Mouse (Mus musculus) forebrain, embryonic 12.5 days (tissue): ENCODE measurements around the gene Gm13889. TPM values are rescaled to one million over a fixed set of nuclear protein-coding genes. Genes with fewer than 3 reads are reported as not detected.
A peak's percentile ranks its signal among the peaks of the same experiment; 100 is the strongest.

Source experiments
- ATAC-seq: fragments of 200-750 bp; cut with Nextera tagmentation; 2 replicates; pipeline ENCODE4 v1.8.0; 2017; ENCODE audit warnings: moderate TSS enrichment; ENCODE audit not compliant: low FRiP score
- H3K27ac ChIP-seq: fragments of 300-500 bp; sonication (generic); 2 replicates; pipeline ENCODE4 v1.5.1; 2016; ENCODE audit warnings: mild to moderate bottlenecking
- H3K27me3 ChIP-seq: fragments of 300-500 bp; sonication (generic); 2 replicates; pipeline ENCODE4 v1.6.1; 2016; ENCODE audit warnings: mild to moderate bottlenecking
- H3K36me3 ChIP-seq: fragments of 300-500 bp; sonication (generic); replicated peaks from 2 replicates; pipeline ENCODE4 v1.6.1; 2016; ENCODE audit warnings: mild to moderate bottlenecking
- H3K4me1 ChIP-seq: fragments of 300-500 bp; sonication (generic); 2 replicates; pipeline ENCODE4 v1.6.1; 2016
- H3K4me2 ChIP-seq: fragments of 300-500 bp; sonication (generic); 2 replicates; pipeline ENCODE4 v1.6.1; 2016; ENCODE audit warnings: mild to moderate bottlenecking, moderate library complexity
- H3K4me3 ChIP-seq: fragments of 300-500 bp; sonication (generic); replicated peaks from 2 replicates; pipeline ENCODE4 v1.5.1; 2016; ENCODE audit warnings: mild to moderate bottlenecking
- H3K9ac ChIP-seq: fragments of 300-500 bp; sonication (generic); 2 replicates; pipeline ENCODE4 v1.6.1; 2016; ENCODE audit warnings: mild to moderate bottlenecking
- H3K9me3 ChIP-seq: fragments of 300-500 bp; sonication (generic); 2 replicates; pipeline ENCODE4 v1.6.1; 2016
- WGBS: fragments of 180-500 bp; shearing (Covaris S2); methylation state at CpG from one replicate; pipeline ENCODE4 v1.1.7; 2016; 5-methylcytosine and 5-hydroxymethylcytosine counted together
- polyA plus RNA-seq: library from polyadenylated mRNA; unstranded; fragments of >200 nt; fragmentation: Nextera tagmentation; extraction: Ambion mirVana; gene quantifications from 2 replicates; pipeline ENCODE4 v1.2.1, GENCODE M21; 2016

The Gm13889 gene
- 22.1 and 25.3 TPM in 2 replicates for polyA plus RNA-seq

- H3K4me3 ChIP-seq = peak within 1 kb of the TSS; percentile 83
- H3K4me2 ChIP-seq = peak within 1 kb of the TSS; percentile 95
- no peaks in the 10 kb centered on the region for H3K9me3 ChIP-seq
- H3K36me3 ChIP-seq = no peaks in the 10 kb centered on the region
- 2% methylated on average over 55 of the region's 62 CpGs for WGBS
- peaks cover 42% of the 10 kb centered on the region for H3K4me1 ChIP-seq
- ATAC-seq = peak; percentile 79
- peak within 1 kb of the TSS; percentile 90 for H3K9ac ChIP-seq
- H3K27me3 ChIP-seq = peaks cover 37% of the 10 kb centered on the region
- peak within 1 kb of the TSS; percentile 94 for H3K27ac ChIP-seq
These were observed at the start of gene Gm13889 for GRCm38 (mm10) chr2:93956908-93957784. Gm13889 (minus strand) TSS chr2:93957201.

GRCm38 (mm10) chr2:94002331-94002730, 45.3 kb upstream of the Gm13889 start:
- H3K9me3 ChIP-seq = no peaks in the 10 kb centered on the region
- ATAC-seq = peak; percentile 70; the same call in 1 of the 2 replicates
- H3K27me3 ChIP-seq = no peaks in the 10 kb centered on the region
- H3K9ac ChIP-seq = no peak overlapping the region
- WGBS = 1% methylated on average over 2 of the region's 2 CpGs
- H3K36me3 ChIP-seq = peaks cover 64% of the 10 kb centered on the region
- no peak overlapping the region for H3K4me3 ChIP-seq
- H3K4me1 ChIP-seq = no peaks in the 10 kb centered on the region
- H3K4me2 ChIP-seq = no peak overlapping the region
- H3K27ac ChIP-seq = no peak overlapping the region

- Histone ChIP-seq H3K27ac (0 out of 2 replicates have a peak overlapping the region, but pooled peaks have one; percentile 16), H3K4me3 (no peak overlapping the region), H3K9ac (no peak overlapping the region), H3K27me3 (no peaks in the 10 kb centered on the region), H3K9me3 (no peaks in the 10 kb centered on the region), H3K36me3 (peaks cover 61% of the 10 kb centered on the region), H3K4me1 (no peaks in the 10 kb centered on the region), H3K4me2 (no peak overlapping the region)
- ATAC-seq = 0 out of 2 replicates have a peak, but pooled peaks have one; percentile 36
- 83% methylated on average over 4 of the region's 4 CpGs for WGBS
These were observed 44.9 kb upstream of the Gm13889 start for GRCm38 (mm10) chr2:94001918-94002317.

GRCm38 (mm10) chr2:94001411-94001810, 44.4 kb upstream of the Gm13889 start:
- Histone ChIP-seq H3K27me3 (no peaks in the 10 kb centered on the region), H3K36me3 (peaks cover 56% of the 10 kb centered on the region), H3K4me3 (no peak overlapping the region), H3K4me2 (no peak overlapping the region), H3K27ac (no peak overlapping the region), H3K9me3 (no peaks in the 10 kb centered on the region), H3K4me1 (no peaks in the 10 kb centered on the region), H3K9ac (no peak overlapping the region)
- no peak for ATAC-seq
- WGBS = 89% methylated on average over 6 of the region's 6 CpGs

- no peak within 1 kb of the TSS for H3K9ac ChIP-seq
- no peak within 1 kb of the TSS for H3K4me2 ChIP-seq
- H3K4me3 ChIP-seq = no peak within 1 kb of the TSS
- H3K27ac ChIP-seq = no peak within 1 kb of the TSS
- H3K9me3 ChIP-seq = no peaks in the 10 kb centered on the region
- peaks cover 14% of the 10 kb centered on the region for H3K4me1 ChIP-seq
- H3K36me3 ChIP-seq = peaks cover 65% of the 10 kb centered on the region
- no peaks in the 10 kb centered on the region for H3K27me3 ChIP-seq
- 92% methylated on average over 6 of the region's 6 CpGs for WGBS
- ATAC-seq = no peak
These were observed 39.3 kb upstream of the Gm13889 start, which contains the start of gene Gm27027 for GRCm38 (mm10) chr2:93996254-93996653. Gm27027 (minus strand) TSS chr2:93996354.

GRCm38 (mm10) chr2:93992810-93993209, 35.8 kb upstream of the Gm13889 start:
- H3K4me3 ChIP-seq = no peak overlapping the region
- no peaks in the 10 kb centered on the region for H3K27me3 ChIP-seq
- no peaks in the 10 kb centered on the region for H3K9me3 ChIP-seq
- no peak overlapping the region for H3K9ac ChIP-seq
- WGBS = 55% methylated on average over 3 of the region's 3 CpGs
- peaks cover 82% of the 10 kb centered on the region for H3K36me3 ChIP-seq
- ATAC-seq = peak; percentile 58; the same call in 1 of the 2 replicates
- no peak overlapping the region for H3K4me2 ChIP-seq
- H3K27ac ChIP-seq = peak overlapping the region; percentile 60
- H3K4me1 ChIP-seq = peaks cover 14% of the 10 kb centered on the region

GRCm38 (mm10) chr2:93992259-93992658, 35.3 kb upstream of the Gm13889 start:
- H3K9ac ChIP-seq = no peak overlapping the region
- peak; percentile 63 for ATAC-seq
- peaks cover 81% of the 10 kb centered on the region for H3K36me3 ChIP-seq
- 28% methylated on average over 5 of the region's 5 CpGs for WGBS
- no peak overlapping the region for H3K4me2 ChIP-seq
- H3K27ac ChIP-seq = peak overlapping the region; percentile 60
- H3K4me1 ChIP-seq = peaks cover 14% of the 10 kb centered on the region
- no peaks in the 10 kb centered on the region for H3K27me3 ChIP-seq
- H3K4me3 ChIP-seq = no peak overlapping the region
- H3K9me3 ChIP-seq = no peaks in the 10 kb centered on the region

- WGBS = 88% methylated on average over 3 of the region's 3 CpGs
- peaks cover 79% of the 10 kb centered on the region for H3K36me3 ChIP-seq
- H3K27me3 ChIP-seq = no peaks in the 10 kb centered on the region
- H3K27ac ChIP-seq = peak overlapping the region; percentile 53; the same call in 1 of the 2 replicates
- H3K9ac ChIP-seq = no peak overlapping the region
- H3K4me1 ChIP-seq = peaks cover 14% of the 10 kb centered on the region
- H3K4me3 ChIP-seq = no peak overlapping the region
- no peaks in the 10 kb centered on the region for H3K9me3 ChIP-seq
- no peak overlapping the region for H3K4me2 ChIP-seq
- no peak for ATAC-seq
These were observed 34.3 kb upstream of the Gm13889 start for GRCm38 (mm10) chr2:93991336-93991735.

- no peaks in the 10 kb centered on the region for H3K27me3 ChIP-seq
- no peak overlapping the region for H3K27ac ChIP-seq
- peaks cover 57% of the 10 kb centered on the region for H3K36me3 ChIP-seq
- no peak for ATAC-seq
- no peak overlapping the region for H3K4me2 ChIP-seq
- H3K9me3 ChIP-seq = no peaks in the 10 kb centered on the region
- peaks cover 14% of the 10 kb centered on the region for H3K4me1 ChIP-seq
- no peak overlapping the region for H3K4me3 ChIP-seq
- 100% methylated on average over 2 of the region's 2 CpGs for WGBS
- no peak overlapping the region for H3K9ac ChIP-seq
These were observed 31.4 kb upstream of the Gm13889 start for GRCm38 (mm10) chr2:93988440-93988839.

GRCm38 (mm10) chr2:93982457-93983235, 25.6 kb upstream of the Gm13889 start:
- H3K27ac ChIP-seq = no peak overlapping the region
- peaks cover 45% of the 10 kb centered on the region for H3K36me3 ChIP-seq
- peaks cover under 1% of the 10 kb centered on the region; the same call in 1 of the 2 replicates for H3K4me1 ChIP-seq
- no peaks in the 10 kb centered on the region for H3K9me3 ChIP-seq
- H3K4me2 ChIP-seq = no peak overlapping the region
- H3K4me3 ChIP-seq = no peak overlapping the region
- WGBS = 90% methylated on average over 4 of the region's 4 CpGs
- H3K27me3 ChIP-seq = no peaks in the 10 kb centered on the region
- no peak overlapping the region for H3K9ac ChIP-seq
- ATAC-seq = no peak

GRCm38 (mm10) chr2:93979249-93980120, 22.5 kb upstream of the Gm13889 start:
- WGBS = 93% methylated on average over 7 of the region's 7 CpGs
- no peak for ATAC-seq
- no peak overlapping the region for H3K27ac ChIP-seq
- no peaks in the 10 kb centered on the region for H3K9me3 ChIP-seq
- H3K4me3 ChIP-seq = no peak overlapping the region
- H3K9ac ChIP-seq = no peak overlapping the region
- H3K36me3 ChIP-seq = peaks cover 40% of the 10 kb centered on the region
- no peak overlapping the region for H3K4me2 ChIP-seq
- no peaks in the 10 kb centered on the region; the same call in 1 of the 2 replicates for H3K27me3 ChIP-seq
- peaks cover 28% of the 10 kb centered on the region for H3K4me1 ChIP-seq
